Mouse (Mus musculus) small intestine, adult 2 months (tissue): Measurements from ENCODE around the gene Dkc1. TPM values are rescaled to one million over a fixed set of nuclear protein-coding genes. Genes with fewer than 3 reads are reported as not detected.
"Not testable (repeated sequence)": the region's sequence is repeated elsewhere in the genome, so short reads cannot be mapped to it uniquely, and the experiment has no call there.

Source experiments
- H3K27ac ChIP-seq: fragments of 200-500 bp; 2 replicates; pipeline ENCODE4 v1.5.1; 2012; ENCODE audit warnings: low read depth, low read length, control low read depth, inconsistent platforms; ENCODE audit not compliant: insufficient read depth
- H3K27me3 ChIP-seq: fragments of 200-500 bp; 2 replicates; pipeline ENCODE4 v1.6.1; 2012; ENCODE audit warnings: mild to moderate bottlenecking, moderate library complexity, low read length, inconsistent platforms; ENCODE audit not compliant: control insufficient read depth, insufficient read depth
- H3K36me3 ChIP-seq: fragments of 200-500 bp; 2 replicates; pipeline ENCODE4 v1.6.1; 2012; ENCODE audit warnings: mild to moderate bottlenecking, low read length, control low read depth, inconsistent platforms; ENCODE audit not compliant: control insufficient read depth, insufficient read depth
- H3K4me1 ChIP-seq: fragments of 200-500 bp; 2 replicates; pipeline ENCODE4 v1.6.1; 2012; ENCODE audit warnings: low read length, inconsistent platforms, mixed read lengths; ENCODE audit not compliant: control insufficient read depth, insufficient read depth, insufficient read length
- H3K4me3 ChIP-seq: fragments of 200-500 bp; 2 replicates; pipeline ENCODE4 v1.5.1; 2012; ENCODE audit warnings: low read depth, mild to moderate bottlenecking, control low read depth, inconsistent platforms, low read length, moderate library complexity
- CTCF ChIP-seq: fragments of 200-500 bp; IDR thresholded peaks from 2 replicates; pipeline ENCODE4 v1.5.1; 2012; ENCODE audit warnings: low read depth, mild to moderate bottlenecking, control low read depth, inconsistent platforms, low read length, moderate library complexity, mixed read lengths; ENCODE audit not compliant: insufficient replicate concordance, insufficient read length; ENCODE audit errors: extremely low read depth
- POLR2A ChIP-seq: fragments of 200-500 bp; IDR thresholded peaks from 2 replicates; pipeline ENCODE4 v1.6.1; 2012; ENCODE audit warnings: low read depth, mild to moderate bottlenecking, control low read depth, inconsistent platforms, low read length, moderate library complexity
- WGBS: fragments of 180-500 bp; shearing (Covaris S2); methylation state at CpG from one replicate; pipeline ENCODE4 v1.1.7; 2018; 5-methylcytosine and 5-hydroxymethylcytosine counted together
- polyA plus RNA-seq: library from polyadenylated mRNA; depleted of rRNA; stranded (reverse); fragments of >200 nt; gene quantifications from 2 replicates; pipeline ENCODE4 v1.2.3, GENCODE M21; 2012

Dkc1 gene
- polyA plus RNA-seq, 1 experiment = 4.0 TPM

DNA sequence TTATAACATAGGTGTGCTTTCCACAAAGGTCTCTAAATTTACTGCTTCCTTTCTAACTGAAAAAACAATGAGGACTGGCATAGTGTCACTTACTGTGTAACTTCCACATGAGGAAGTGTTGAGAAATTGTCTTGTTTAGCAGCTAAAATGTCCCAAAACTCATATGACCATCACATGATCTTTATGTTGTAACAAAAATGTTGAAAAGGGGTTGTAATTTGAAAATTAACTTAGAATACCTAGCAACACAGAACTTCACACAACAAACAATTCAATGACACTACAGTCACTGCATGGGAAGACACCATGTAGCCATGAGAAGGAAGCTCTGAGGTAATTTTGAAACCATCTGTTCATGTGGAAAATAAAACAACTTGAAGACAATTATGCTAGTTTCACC is 31.2 kb downstream of the Dkc1 start:
- no peak for TF ChIP-seq CTCF
- TF ChIP-seq POLR2A = no peak
- no peaks in the 10 kb centered on the region for H3K27me3 ChIP-seq

GRCm38 (mm10) chrX:75128333-75128980 is 32.8 kb downstream of the Dkc1 start:
- peaks cover 7% of the 10 kb centered on the region for H3K36me3 ChIP-seq
- TF ChIP-seq CTCF (no peak), POLR2A (no peak)
- H3K27me3 ChIP-seq = no peaks in the 10 kb centered on the region
- H3K4me1 ChIP-seq = no peaks in the 10 kb centered on the region
- peak overlapping the region; percentile 89 for H3K27ac ChIP-seq
- H3K4me3 ChIP-seq = no peak overlapping the region

More for the DNA sequence above, 31.2 kb downstream of the Dkc1 start:
- H3K36me3 ChIP-seq = peaks cover 13% of the 10 kb centered on the region
- H3K27ac ChIP-seq = no peak overlapping the region
- H3K4me3 ChIP-seq = no peak overlapping the region
- no peaks in the 10 kb centered on the region for H3K4me1 ChIP-seq

DNA sequence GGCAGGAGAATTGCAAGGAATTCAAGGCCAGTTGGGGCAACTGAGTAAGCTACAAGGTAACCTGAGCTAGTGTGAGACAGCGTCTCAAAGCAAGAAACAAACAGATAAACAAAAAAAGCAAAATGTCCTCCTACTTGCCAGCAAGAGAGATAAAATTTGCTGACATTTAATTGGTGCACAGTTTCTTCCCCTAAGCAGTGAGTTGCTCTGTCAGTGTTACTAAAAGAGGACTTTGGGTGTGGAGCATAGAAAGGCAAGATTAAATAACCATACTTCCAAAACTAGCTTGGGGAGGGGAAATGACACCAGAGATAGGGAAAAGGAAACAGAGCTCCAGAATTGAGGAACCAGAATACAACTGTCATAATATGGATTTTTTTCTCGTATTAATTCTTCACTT is 33.8 kb downstream of the Dkc1 start:
- WGBS = 46% methylated on average over 2 of the region's 2 CpGs
- H3K27ac ChIP-seq = peak overlapping the region; percentile 90
- no peak for TF ChIP-seq POLR2A
- no peak for TF ChIP-seq CTCF
- peaks cover 3% of the 10 kb centered on the region for H3K36me3 ChIP-seq
- H3K4me1 ChIP-seq = no peaks in the 10 kb centered on the region
- H3K4me3 ChIP-seq = no peak overlapping the region
- no peaks in the 10 kb centered on the region for H3K27me3 ChIP-seq

GRCm38 (mm10) chrX:75130467-75131160 is 35.0 kb downstream of the Dkc1 start, which contains the start of gene Mpp1:
Gene Mpp1 (minus strand): TSS chrX:75131016.
- no peaks in the 10 kb centered on the region for H3K27me3 ChIP-seq
- TF ChIP-seq POLR2A (peak; percentile 81), CTCF (no peak)

GRCm38 (mm10) chrX:75136938-75137337 is 41.3 kb downstream of the Dkc1 start:
- Histone ChIP-seq H3K27me3 (no peaks in the 10 kb centered on the region), H3K4me1 (no peaks in the 10 kb centered on the region), H3K27ac (no peak overlapping the region), H3K36me3 (no peaks in the 10 kb centered on the region), H3K4me3 (no peak overlapping the region)
- TF ChIP-seq POLR2A (no peak), CTCF (no peak)

More at GRCm38 (mm10) chrX:75130467-75131160, 35.0 kb downstream of the Dkc1 start, which contains the start of gene Mpp1:
- Histone ChIP-seq H3K36me3 (no peaks in the 10 kb centered on the region), H3K4me3 (peak within 1 kb of the TSS; percentile 93), H3K4me1 (no peaks in the 10 kb centered on the region), H3K27ac (peak within 1 kb of the TSS; percentile 94)
- WGBS = 12% methylated on average over 36 of the region's 36 CpGs

DNA sequence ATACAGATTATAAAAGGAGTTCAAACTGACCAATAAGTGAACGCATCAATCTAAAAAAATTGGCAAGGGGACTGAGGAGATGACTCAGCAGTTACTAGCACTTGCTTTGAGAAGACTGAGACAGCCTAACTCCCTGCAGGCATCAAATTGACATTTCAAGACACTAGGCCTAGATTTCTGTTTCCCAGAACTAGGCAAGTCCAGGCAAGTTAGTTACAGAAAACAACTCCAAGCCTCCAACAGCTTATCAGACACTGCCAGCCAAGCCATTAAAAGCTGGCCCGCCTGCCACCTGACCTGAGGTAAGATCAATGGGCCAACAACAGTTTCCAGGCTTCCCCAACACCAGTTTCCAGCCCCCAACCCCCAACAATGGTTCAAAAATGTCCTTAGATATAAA is 42.1 kb downstream of the Dkc1 start:
- Histone ChIP-seq H3K27me3 (no peaks in the 10 kb centered on the region), H3K36me3 (no peaks in the 10 kb centered on the region), H3K4me3 (no peak overlapping the region), H3K4me1 (no peaks in the 10 kb centered on the region), H3K27ac (peak overlapping the region; percentile 73)
- 61% methylated on average over 2 of the region's 2 CpGs for WGBS
- TF ChIP-seq CTCF = no peak
- no peak for TF ChIP-seq POLR2A

DNA sequence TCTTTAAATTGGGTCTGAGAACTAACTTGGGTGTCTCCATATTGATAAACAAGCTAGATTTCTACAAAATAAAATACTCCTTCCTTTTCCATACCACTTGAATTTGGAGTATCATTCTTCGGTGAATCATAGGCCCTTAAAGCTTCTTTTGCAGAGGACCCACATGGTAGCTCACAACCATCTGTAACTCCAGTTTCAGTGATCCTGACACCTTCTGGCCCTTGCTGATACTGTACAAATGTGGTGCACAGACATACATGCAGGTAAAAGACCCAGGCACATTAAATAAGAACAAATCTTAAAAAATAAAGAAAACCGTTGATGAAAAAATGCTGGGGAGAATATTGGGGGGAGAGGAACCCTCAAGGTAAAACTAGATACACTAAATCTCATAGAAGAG is 42.5 kb downstream of the Dkc1 start:
- no peak for TF ChIP-seq CTCF
- no peak for TF ChIP-seq POLR2A
- 94% methylated on average over 2 of the region's 2 CpGs for WGBS
- Histone ChIP-seq H3K27me3 (no peaks in the 10 kb centered on the region), H3K36me3 (no peaks in the 10 kb centered on the region), H3K27ac (peak overlapping the region; percentile 73; the same call in 1 of the 2 replicates), H3K4me1 (no peaks in the 10 kb centered on the region), H3K4me3 (no peak overlapping the region)

GRCm38 (mm10) chrX:75143124-75143555 is 47.5 kb downstream of the Dkc1 start:
- H3K4me1 ChIP-seq, H3K27ac ChIP-seq, H3K27me3 ChIP-seq, H3K36me3 ChIP-seq: not testable (repeated sequence)
- WGBS = 31% methylated on average over 29 of the region's 42 CpGs
- peak overlapping the region; percentile 40; the same call in 1 of the 2 replicates for H3K4me3 ChIP-seq
